In the genomic region with DNA sequence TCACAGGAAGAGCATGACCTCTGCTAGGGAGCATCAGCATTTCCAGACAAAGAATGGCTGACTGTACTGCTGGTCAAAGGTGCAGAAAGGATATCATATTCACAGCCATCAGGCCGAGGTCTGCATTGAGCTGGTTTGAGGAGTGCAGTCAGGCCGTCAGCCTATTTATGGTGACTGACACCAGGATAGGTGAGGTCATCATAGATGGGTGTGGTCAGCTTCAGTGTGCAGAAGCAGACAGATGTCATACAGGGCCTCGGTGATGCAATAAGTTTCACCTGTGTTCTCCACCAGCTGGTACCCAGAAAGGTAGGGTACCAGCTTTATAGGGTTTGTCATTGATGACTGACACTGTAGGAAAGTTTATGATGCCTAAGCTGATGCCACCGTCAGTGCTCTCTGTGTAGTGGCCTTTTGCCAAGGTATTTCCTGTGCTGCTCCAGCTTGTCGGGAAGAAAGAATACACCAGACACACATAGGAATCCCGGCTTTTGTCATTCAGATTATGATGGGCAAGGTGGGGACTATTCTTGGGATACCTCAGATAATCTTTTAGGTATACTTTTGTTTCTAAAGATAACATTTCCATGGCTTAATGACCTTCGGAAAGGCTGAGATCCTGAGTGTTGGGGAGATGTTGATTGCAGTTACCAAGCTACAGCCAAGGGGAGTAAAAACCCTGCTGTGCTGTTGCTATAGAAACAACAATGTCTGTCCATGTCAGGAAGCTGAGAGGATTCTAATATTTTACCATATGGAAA, we compare ENCODE assay signal across 10 mouse cellular contexts. TPM values are rescaled to one million over a fixed set of nuclear protein-coding genes. Genes with fewer than 3 reads are reported as not detected.
DNase-seq lines count a peak whose midpoint lies in the region; ATAC-seq lines count a peak whose summit lies in the region.
"Had no signal": no experiment of that assay in that cellular context is flagged by ENCODE, and none has a peak within 500 bp of the region (broad histone marks: within the 10 kb centered on the region; RNA-seq: fewer than 3 reads in every experiment).

No protein-coding gene starts in this region.

- no peak for DNase-seq in heart, adult 8-10 months (ENCODE audit: low spot score)
- DNase-seq in MN1 (ENCODE audit: low spot score): peak; percentile 61
- peak; percentile 66 for DNase-seq in forebrain, embryonic 14.5 days (ENCODE audit: low spot score)
- DNase-seq in midbrain, embryonic 14.5 days: peak; percentile 77
- no peak for DNase-seq in c-Kit-positive CD71-positive TER-119-positive erythroid progenitor cells, embryonic 14.5 days (ENCODE audit: low spot score)
- no peak for DNase-seq in thymus, postnatal 0 days (ENCODE audit: low spot score)

- no peaks in the 10 kb centered on the region for H3K27me3 ChIP-seq in heart, embryonic 14.5 days (ENCODE audit: control insufficient read depth, insufficient read depth, low read length)
- H3K27me3 ChIP-seq in forebrain, embryonic 14.5 days (replicated peaks; ENCODE audit: control insufficient read depth, insufficient read depth, low read length): no peaks in the 10 kb centered on the region
- no peaks in the 10 kb centered on the region for H3K27me3 ChIP-seq in midbrain, embryonic 14.5 days (ENCODE audit: control insufficient read depth, insufficient read depth, low read length)
- H3K27me3 ChIP-seq in kidney, embryonic 16.5 days (ENCODE audit: insufficient read depth, low read length): no peaks in the 10 kb centered on the region
- H3K27me3 ChIP-seq: embryonic facial prominence, embryonic 13.5 days; stomach, embryonic 15.5 days had no signal

- H3K4me2 ChIP-seq in heart, embryonic 14.5 days (ENCODE audit: low read length): no peak overlapping the region
- no peak overlapping the region for H3K4me2 ChIP-seq in forebrain, embryonic 14.5 days (ENCODE audit: low read length)
- H3K4me2 ChIP-seq in midbrain, embryonic 14.5 days (ENCODE audit: low read length): peak overlapping the region; percentile 46; the same call in 1 of the 2 replicates
- H3K4me2 ChIP-seq in kidney, embryonic 16.5 days (replicated peaks; ENCODE audit: low read depth, low read length): no peak overlapping the region
- H3K4me2 ChIP-seq: embryonic facial prominence, embryonic 13.5 days; stomach, embryonic 15.5 days had no signal

- no peak overlapping the region for H3K4me3 ChIP-seq in heart, embryonic 14.5 days (ENCODE audit: control insufficient read depth in 1 of 2, insufficient read depth in 1 of 2, low read depth in 1 of 2, low read length in 2 of 2)
- H3K4me3 ChIP-seq in forebrain, embryonic 14.5 days (ENCODE audit: low read depth, low read length): no peak overlapping the region
- no peak overlapping the region for H3K4me3 ChIP-seq in midbrain, embryonic 14.5 days (replicated peaks; ENCODE audit: low read depth, low read length)
- no peak overlapping the region for H3K4me3 ChIP-seq in kidney, embryonic 16.5 days (ENCODE audit: low read length)
- H3K4me3 ChIP-seq: embryonic facial prominence, embryonic 13.5 days; stomach, embryonic 15.5 days had no signal

- WGBS in heart, embryonic 14.5 days: 21% methylated on average over 7 of the region's 7 CpGs
- 57% methylated on average over 7 of the region's 7 CpGs for WGBS in forebrain, embryonic 14.5 days
- 43% methylated on average over 7 of the region's 7 CpGs for WGBS in midbrain, embryonic 14.5 days
- 55% methylated on average over 7 of the region's 7 CpGs for WGBS in kidney, embryonic 16.5 days

- no peak overlapping the region for H3K9ac ChIP-seq in heart, embryonic 14.5 days (ENCODE audit: low read length)
- H3K9ac ChIP-seq in forebrain, embryonic 14.5 days (ENCODE audit: low read length): no peak overlapping the region
- no peak overlapping the region for H3K9ac ChIP-seq in midbrain, embryonic 14.5 days (replicated peaks; ENCODE audit: low read length)
- no peak overlapping the region for H3K9ac ChIP-seq in kidney, embryonic 16.5 days (replicated peaks; ENCODE audit: low read length)
- H3K9ac ChIP-seq: embryonic facial prominence, embryonic 13.5 days; stomach, embryonic 15.5 days had no signal

- no peaks in the 10 kb centered on the region for H3K36me3 ChIP-seq in heart, embryonic 14.5 days (ENCODE audit: control insufficient read depth, insufficient read depth, low read length)
- H3K36me3 ChIP-seq in forebrain, embryonic 14.5 days (ENCODE audit: control insufficient read depth, insufficient read depth, low read length): no peaks in the 10 kb centered on the region
- no peaks in the 10 kb centered on the region for H3K36me3 ChIP-seq in midbrain, embryonic 14.5 days (ENCODE audit: control insufficient read depth, insufficient read depth, low read length)
- H3K36me3 ChIP-seq in kidney, embryonic 16.5 days (ENCODE audit: insufficient read depth, low read length): no peaks in the 10 kb centered on the region
- H3K36me3 ChIP-seq: embryonic facial prominence, embryonic 13.5 days; stomach, embryonic 15.5 days had no signal

- H3K27ac ChIP-seq in heart, embryonic 14.5 days (replicated peaks in 1 of 2; ENCODE audit: control insufficient read depth in 1 of 2, insufficient read depth in 1 of 2, low read depth in 2 of 2, low read length in 2 of 2): peak overlapping the region; percentile 13 to 33; a peak in 2 of 4 replicates
- peak overlapping the region; percentile 63 for H3K27ac ChIP-seq in forebrain, embryonic 14.5 days (ENCODE audit: low read depth, low read length)
- H3K27ac ChIP-seq in midbrain, embryonic 14.5 days (replicated peaks; ENCODE audit: low read depth, low read length): peak overlapping the region; percentile 93
- H3K27ac ChIP-seq in kidney, embryonic 16.5 days (ENCODE audit: low read length): no peak overlapping the region
- H3K27ac ChIP-seq: embryonic facial prominence, embryonic 13.5 days; stomach, embryonic 15.5 days had no signal

- no peaks in the 10 kb centered on the region for H3K9me3 ChIP-seq in heart, embryonic 14.5 days (ENCODE audit: control insufficient read depth, low read length)
- no peaks in the 10 kb centered on the region for H3K9me3 ChIP-seq in forebrain, embryonic 14.5 days (replicated peaks; ENCODE audit: control insufficient read depth, low read length)
- H3K9me3 ChIP-seq in midbrain, embryonic 14.5 days (ENCODE audit: control insufficient read depth, low read length): no peaks in the 10 kb centered on the region
- no peaks in the 10 kb centered on the region for H3K9me3 ChIP-seq in kidney, embryonic 16.5 days (ENCODE audit: low read length)
- H3K9me3 ChIP-seq: embryonic facial prominence, embryonic 13.5 days; stomach, embryonic 15.5 days had no signal

- 0 out of 2 replicates have a peak, but pooled peaks have one; percentile 31 for ATAC-seq in heart, embryonic 14.5 days (ENCODE audit: insufficient number of reproducible peaks, insufficient read depth, low FRiP score, low read depth)
- ATAC-seq in forebrain, embryonic 14.5 days: peak; percentile 52; the same call in 1 of the 2 replicates
- peak; percentile 43; the same call in 1 of the 2 replicates for ATAC-seq in midbrain, embryonic 14.5 days (ENCODE audit: low FRiP score, low TSS enrichment)
- no peak for ATAC-seq in kidney, embryonic 16.5 days (ENCODE audit: low FRiP score, low TSS enrichment)

- peaks cover 7 to 18% of the 10 kb centered on the region in 2 experiments for H3K4me1 ChIP-seq in heart, embryonic 14.5 days (ENCODE audit: control insufficient read depth in 2 of 2, insufficient read depth in 2 of 2, low read length in 2 of 2)
- peaks cover 13% of the 10 kb centered on the region for H3K4me1 ChIP-seq in forebrain, embryonic 14.5 days (ENCODE audit: control insufficient read depth, insufficient read depth, low read length)
- H3K4me1 ChIP-seq in midbrain, embryonic 14.5 days (ENCODE audit: control insufficient read depth, insufficient read depth, low read length): peaks cover 29% of the 10 kb centered on the region
- H3K4me1 ChIP-seq in kidney, embryonic 16.5 days (ENCODE audit: insufficient read depth, low read length): no peaks in the 10 kb centered on the region

RNA-seq across cellular contexts. Expression of gene Tubb2a, which starts 9.4 kb away (rescaled TPM):
- polyA plus RNA-seq in heart, embryonic 14.5 days (2014; fragmentation: Nextera tagmentation; extraction: Ambion mirVana): 124 and 131 TPM in 2 replicates
- 10 to 100 TPM; 29.1 to 49.7 (median 41.1) TPM for total RNA-seq in heart, adult 8-10 months (2022)
- polyA plus RNA-seq in forebrain, embryonic 14.5 days (2014; fragmentation: Nextera tagmentation; extraction: Ambion mirVana): 1,376 and 1,776 TPM in 2 replicates
- 2,201 and 2,712 TPM in 2 replicates for polyA plus RNA-seq in midbrain, embryonic 14.5 days (2014; fragmentation: Nextera tagmentation; extraction: Ambion mirVana)
- polyA plus RNA-seq in kidney, embryonic 16.5 days (2015; fragmentation: Nextera tagmentation; extraction: Ambion mirVana): 143 and 150 TPM in 2 replicates
- 204 and 248 TPM in 2 replicates for polyA plus RNA-seq in thymus, postnatal 0 days (2015; fragmentation: Nextera tagmentation; extraction: Ambion mirVana)

RNA-seq across cellular contexts. Expression of gene Tubb2b, which starts 43.0 kb away (rescaled TPM):
- polyA plus RNA-seq in heart, embryonic 14.5 days (2014; fragmentation: Nextera tagmentation; extraction: Ambion mirVana): 26.7 and 35.0 TPM in 2 replicates
- total RNA-seq in heart, adult 8-10 months (2022): 1 to 10 TPM; 2.3 to 5.9 (median 4.3) TPM
- 670 and 797 TPM in 2 replicates for polyA plus RNA-seq in forebrain, embryonic 14.5 days (2014; fragmentation: Nextera tagmentation; extraction: Ambion mirVana)
- polyA plus RNA-seq in midbrain, embryonic 14.5 days (2014; fragmentation: Nextera tagmentation; extraction: Ambion mirVana): 758 and 1,005 TPM in 2 replicates
- 39.7 and 40.4 TPM in 2 replicates for polyA plus RNA-seq in kidney, embryonic 16.5 days (2015; fragmentation: Nextera tagmentation; extraction: Ambion mirVana)
- polyA plus RNA-seq in thymus, postnatal 0 days (2015; fragmentation: Nextera tagmentation; extraction: Ambion mirVana): 34.5 and 37.3 TPM in 2 replicates

RNA-seq across cellular contexts. Expression of gene Bphl, which starts 49.8 kb away (rescaled TPM):
- 45.2 and 50.1 TPM in 2 replicates for polyA plus RNA-seq in heart, embryonic 14.5 days (2014; fragmentation: Nextera tagmentation; extraction: Ambion mirVana)
- 10 to 100 TPM; 39.1 to 47.7 (median 43.9) TPM for total RNA-seq in heart, adult 8-10 months (2022)
- polyA plus RNA-seq in forebrain, embryonic 14.5 days (2014; fragmentation: Nextera tagmentation; extraction: Ambion mirVana): 35.1 and 36.2 TPM in 2 replicates
- polyA plus RNA-seq in midbrain, embryonic 14.5 days (2014; fragmentation: Nextera tagmentation; extraction: Ambion mirVana): 28.7 and 36.8 TPM in 2 replicates
- 83.0 and 95.2 TPM in 2 replicates for polyA plus RNA-seq in kidney, embryonic 16.5 days (2015; fragmentation: Nextera tagmentation; extraction: Ambion mirVana)
- 64.5 and 68.7 TPM in 2 replicates for polyA plus RNA-seq in thymus, postnatal 0 days (2015; fragmentation: Nextera tagmentation; extraction: Ambion mirVana)

Comparison
In these comparisons a context has a peak if more than half of its experiments do, and no peak if none do; other contexts are left out.
1. DNase-seq: peak in MN1 (single experiment), forebrain, embryonic 14.5 days (single experiment) and midbrain, embryonic 14.5 days (single experiment); none in heart, adult 8-10 months (single experiment), c-Kit-positive CD71-positive TER-119-positive erythroid progenitor cells, embryonic 14.5 days (single experiment) and thymus, postnatal 0 days (single experiment).
2. RNA of gene Tubb2b, which starts 43.0 kb away (polyA plus RNA-seq): 670 to 797 TPM in forebrain, embryonic 14.5 days and 758 to 1,005 TPM in midbrain, embryonic 14.5 days; 39.7 to 40.4 TPM in kidney, embryonic 16.5 days, 34.5 to 37.3 TPM in thymus, postnatal 0 days and 26.7 to 35.0 TPM in heart, embryonic 14.5 days; every median in the first group is over 10 times any median in the second.